Mouse (Mus musculus): ENCODE results near the gene Epha7.

DNA sequence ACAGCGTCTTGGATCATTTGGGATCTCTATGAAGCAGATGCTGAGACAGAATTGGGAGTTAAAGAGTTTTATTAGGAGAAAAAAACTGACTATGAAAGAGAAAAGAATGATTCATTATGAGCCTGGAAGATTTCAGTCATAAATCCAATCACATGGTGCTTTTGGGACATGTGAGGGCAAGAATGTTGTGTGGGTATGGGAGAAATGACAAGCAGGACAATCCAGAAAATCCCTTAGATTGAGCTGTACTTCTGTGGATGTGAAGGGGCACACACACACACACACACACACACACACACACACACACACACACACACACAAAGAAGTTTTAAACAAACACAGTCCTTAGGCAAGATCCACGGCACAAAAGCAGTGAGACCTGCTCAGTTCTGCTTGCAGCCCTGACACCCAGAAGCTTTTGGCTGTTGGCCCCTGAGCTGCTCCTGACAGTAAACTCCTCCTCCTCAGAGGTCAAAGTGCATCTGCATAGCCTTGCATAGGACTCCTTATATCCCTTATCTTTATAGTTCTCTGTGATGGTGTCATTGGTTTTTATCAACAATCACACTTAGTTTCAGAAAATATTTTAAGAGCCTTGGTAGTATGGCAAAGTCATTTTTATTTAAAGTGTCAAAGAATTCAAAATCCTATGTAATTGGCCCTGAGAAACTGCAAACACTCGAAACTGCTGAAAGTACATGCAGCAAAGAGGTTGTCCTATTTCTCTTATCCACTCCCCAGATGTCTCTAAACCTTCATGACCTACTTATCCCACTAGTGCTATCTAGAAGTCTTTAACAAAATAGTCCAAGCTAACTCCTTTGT is 185.7 kb downstream of the Epha7 start:
- TF ChIP-seq NANOG (IDR thresholded peaks at IDR 0.05; ENCODE audit: borderline replicate concordance, low read length) (no peak), CTCF (conservative IDR thresholded peaks at IDR 0.05; ENCODE audit: low read length) (no peak)
